Mouse (Mus musculus): Measurements from ENCODE around the gene Zfp689.
"Not testable (repeated sequence)": the region's sequence is repeated elsewhere in the genome, so short reads cannot be mapped to it uniquely, and the experiment has no call there.

Zfp689 gene

GRCm38 (mm10) chr7:127448521-127449300 is at the start of gene Zfp689:
Gene Zfp689, minus strand, starts transcription at chr7:127449158.
- peak; percentile 96 for DNase-seq

- DNase-seq: peak; percentile 66 to 68
Measured at GRCm38 (mm10) chr7:127498407-127498806, 49.4 kb upstream of the Zfp689 start.

- no peak for DNase-seq
Measured at GRCm38 (mm10) chr7:127497382-127497781, 48.4 kb upstream of the Zfp689 start.

- DNase-seq: no peak
Measured at GRCm38 (mm10) chr7:127494648-127495047, 45.7 kb upstream of the Zfp689 start.

GRCm38 (mm10) chr7:127491846-127492245 is 42.9 kb upstream of the Zfp689 start:
- DNase-seq: no peak

- no peak for DNase-seq
Measured at GRCm38 (mm10) chr7:127489982-127490381, 41.0 kb upstream of the Zfp689 start.

- DNase-seq: not testable (repeated sequence)
Measured at GRCm38 (mm10) chr7:127488364-127488763, 39.4 kb upstream of the Zfp689 start.

GRCm38 (mm10) chr7:127485416-127485815 is 36.5 kb upstream of the Zfp689 start:
- DNase-seq: peak; percentile 35 to 42

GRCm38 (mm10) chr7:127480321-127480720 is 31.4 kb upstream of the Zfp689 start:
- DNase-seq: no peak

GRCm38 (mm10) chr7:127479318-127480225 is 30.6 kb upstream of the Zfp689 start:
- peak; percentile 33 to 41 for DNase-seq

GRCm38 (mm10) chr7:127478635-127479317 is 29.8 kb upstream of the Zfp689 start, which contains the start of gene Fbrs:
Gene Fbrs, plus strand, starts transcription at chr7:127479199.
- DNase-seq: peak; percentile 98 to 99

- peak; percentile 99 to 100 for DNase-seq
Measured at GRCm38 (mm10) chr7:127477687-127478634, 29.0 kb upstream of the Zfp689 start.

GRCm38 (mm10) chr7:127476855-127477254 is 27.9 kb upstream of the Zfp689 start:
- no peak for DNase-seq

- peak; percentile 41 to 55 for DNase-seq
Measured at GRCm38 (mm10) chr7:127476336-127476735, 27.4 kb upstream of the Zfp689 start.

GRCm38 (mm10) chr7:127475186-127475740 is 26.3 kb upstream of the Zfp689 start:
- DNase-seq: no peak

GRCm38 (mm10) chr7:127474378-127475070 is 25.6 kb upstream of the Zfp689 start:
- no peak for DNase-seq

GRCm38 (mm10) chr7:127473705-127474104 is 24.7 kb upstream of the Zfp689 start:
- DNase-seq: peak in 1 of 2 experiments; percentile 39

GRCm38 (mm10) chr7:127472060-127472459 is 23.1 kb upstream of the Zfp689 start:
- no peak for DNase-seq

- DNase-seq: no peak
Measured at GRCm38 (mm10) chr7:127471646-127472010, 22.7 kb upstream of the Zfp689 start.

- DNase-seq: peak; percentile 92 to 95
Measured at GRCm38 (mm10) chr7:127470743-127471645, 22.0 kb upstream of the Zfp689 start.
